Mouse (Mus musculus) left cerebral cortex, postnatal 14 days (tissue): ENCODE results near the gene Smoc1. TPM values are rescaled to one million over a fixed set of nuclear protein-coding genes. Genes with fewer than 3 reads are reported as not detected.

Experiments used
- DNase-seq, 2 experiments: peaks; one replicate each; pipeline ENCODE4 v3.0.0; 2021 to 2022; ENCODE audit warnings: low spot score in 2 of 2, mixed read lengths in 1 of 2
- intact Hi-C: fragments of 180-260 bp; cut with DNase I; formaldehyde crosslinking; loops from one replicate; pipeline ENCODE4 v1.15.1; 2025
- total RNA-seq, 2 experiments: library from RNA; stranded (reverse); gene quantifications; 2 replicates each; pipeline ENCODE4 v1.2.3; 2021

The Smoc1 gene
- total RNA-seq, 2 experiments from 2014 or later, result 6.3 to 9.0 TPM

DNA sequence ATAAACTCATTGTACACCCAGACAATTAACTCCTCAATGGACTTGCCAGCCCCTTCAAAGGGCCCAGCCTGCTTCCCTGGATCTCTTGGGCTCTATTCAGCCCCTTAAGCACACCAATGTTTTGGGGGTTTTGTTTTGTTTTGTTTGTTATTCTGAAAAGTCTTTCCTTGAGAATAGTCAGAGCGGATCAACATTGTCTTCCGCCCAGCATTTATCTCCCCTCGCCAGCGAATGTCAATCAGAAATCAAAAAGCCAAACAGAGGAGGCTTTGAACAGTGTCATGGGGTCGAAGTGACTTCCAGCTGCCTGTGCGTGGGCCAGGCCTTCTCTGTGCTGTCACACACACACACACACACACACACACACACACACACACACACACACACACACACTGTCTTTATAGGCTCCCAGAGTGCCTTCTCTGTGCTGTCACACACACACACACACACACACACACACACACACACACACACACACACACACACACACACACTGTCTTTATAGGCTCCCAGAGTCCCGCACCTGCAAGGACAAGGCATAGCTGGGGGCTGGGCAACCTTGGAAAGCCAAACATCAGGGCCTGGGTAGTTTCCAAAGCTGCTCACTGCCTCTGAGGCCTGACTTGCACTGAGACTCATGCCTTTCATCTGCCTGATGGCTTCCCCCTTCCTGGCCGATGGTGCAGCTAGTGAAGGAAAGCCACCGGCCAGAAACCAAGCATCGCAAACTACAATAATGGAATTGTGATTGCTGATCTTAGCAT, 120.0 kb downstream of the Smoc1 start:
- intact Hi-C loops, result loop anchor here (10.0 kb wide), 1 partner anchor 112 kb away; no protein-coding TSS in a partner anchor
- peak in 1 of 2 experiments; percentile 23 for DNase-seq

DNA sequence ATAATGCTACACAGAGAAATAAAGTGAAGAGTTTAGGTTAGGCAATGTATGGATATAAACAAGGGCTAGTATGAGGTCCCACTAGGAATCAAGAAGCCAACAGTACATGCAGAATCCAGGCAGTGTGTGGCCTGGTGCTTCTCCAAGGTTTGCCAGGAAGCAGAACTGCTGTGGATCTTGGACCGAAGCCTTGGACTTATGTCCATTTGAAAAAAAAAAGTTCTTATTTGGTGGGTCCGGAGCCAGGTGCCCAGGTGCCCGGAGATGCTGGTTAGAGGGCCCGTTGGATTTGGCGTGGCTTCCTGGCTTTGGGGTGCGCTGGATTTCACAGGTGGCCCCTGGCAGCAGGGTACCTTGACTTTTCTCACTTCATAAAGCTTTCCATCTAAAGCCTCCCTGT, 121.3 kb downstream of the Smoc1 start:
- intact Hi-C loops, result loop anchor here (10.0 kb wide), 1 partner anchor 113 kb away; no protein-coding TSS in a partner anchor
- DNase-seq, result no peak

DNA sequence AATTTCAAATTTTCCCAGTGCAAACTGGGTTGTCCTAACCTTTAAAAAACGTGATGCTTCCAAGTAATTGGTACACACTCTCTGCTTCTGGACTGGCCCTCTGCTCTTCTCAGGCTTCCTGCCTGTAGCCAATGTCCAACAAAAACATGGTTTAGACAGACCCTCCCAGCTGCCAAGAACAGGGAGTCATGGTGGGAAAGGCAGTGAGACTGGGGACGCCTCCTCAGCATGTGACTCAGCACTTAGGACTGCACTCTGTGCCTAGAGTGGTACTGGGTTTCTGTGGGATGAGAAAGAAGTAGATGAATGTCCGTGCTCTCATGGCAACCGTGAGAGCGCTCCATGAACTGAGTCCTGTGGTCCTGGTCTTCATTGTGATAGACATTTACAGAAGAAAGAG, 124.3 kb downstream of the Smoc1 start:
- no peak for DNase-seq
- intact Hi-C loops, result no loop called here

DNA sequence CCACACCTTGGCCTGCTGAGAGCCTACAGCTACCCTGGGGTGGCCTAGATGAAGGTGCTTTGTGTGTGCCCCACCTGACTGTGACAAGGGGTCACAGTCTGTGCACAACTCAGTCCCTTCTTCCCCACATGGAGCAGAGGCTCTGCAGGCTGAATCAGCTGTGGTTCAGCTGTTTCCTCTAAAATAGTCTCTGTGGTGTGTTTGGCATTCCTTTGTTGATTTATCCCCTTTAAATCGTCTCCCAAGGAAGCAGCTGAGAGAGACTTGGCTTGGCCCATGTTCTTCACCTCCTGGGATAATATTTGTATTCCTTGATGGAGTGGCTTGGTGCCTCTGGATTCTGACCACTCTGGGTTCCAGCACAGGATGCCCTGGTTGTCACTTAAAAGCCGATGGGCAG, 125.5 kb downstream of the Smoc1 start:
- DNase-seq, result no peak
- intact Hi-C loops, result no loop called here

DNA sequence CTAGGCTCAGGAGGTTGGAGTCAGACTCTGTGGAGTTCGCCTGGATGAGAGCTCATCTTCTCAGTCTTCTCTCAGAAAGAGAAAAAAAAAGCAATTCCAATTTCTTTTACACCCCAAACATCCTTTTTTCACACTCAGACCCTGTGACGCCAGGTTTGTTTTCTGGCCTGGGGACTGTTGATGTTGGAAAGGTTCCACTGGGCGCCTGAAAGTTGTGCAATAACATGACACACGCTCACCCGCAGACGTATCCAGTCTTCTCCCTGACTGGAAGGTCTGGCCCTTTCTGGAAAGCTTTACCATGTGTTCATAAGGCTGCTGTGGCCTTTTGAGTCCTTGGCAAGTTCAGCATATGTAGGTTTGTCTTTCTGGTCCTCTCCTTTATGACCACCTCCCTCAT, 129.1 kb downstream of the Smoc1 start:
- intact Hi-C loops, result no loop called here

DNA sequence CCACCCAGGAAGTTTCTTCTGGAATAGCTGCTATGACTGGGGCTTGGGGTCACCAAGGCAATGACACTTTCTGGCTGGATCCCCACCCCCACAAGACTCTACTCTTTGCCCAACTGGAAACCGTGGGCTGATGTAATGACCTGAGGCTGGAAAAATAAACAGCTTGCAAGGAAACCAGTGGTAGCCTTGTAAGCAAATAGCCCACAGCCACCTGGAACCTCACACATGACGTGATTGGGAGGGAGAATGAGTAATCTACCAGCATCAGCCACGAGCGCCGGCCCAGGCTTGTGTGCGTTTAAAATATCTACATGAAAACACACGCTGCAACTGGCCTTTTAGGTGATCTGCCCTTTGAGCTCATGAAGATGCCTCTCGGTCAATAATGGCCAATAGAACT, 130.2 kb downstream of the Smoc1 start:
- intact Hi-C loops, result no loop called here
- no peak for DNase-seq

More for the DNA sequence above, 129.1 kb downstream of the Smoc1 start:
- DNase-seq, result no peak

DNA sequence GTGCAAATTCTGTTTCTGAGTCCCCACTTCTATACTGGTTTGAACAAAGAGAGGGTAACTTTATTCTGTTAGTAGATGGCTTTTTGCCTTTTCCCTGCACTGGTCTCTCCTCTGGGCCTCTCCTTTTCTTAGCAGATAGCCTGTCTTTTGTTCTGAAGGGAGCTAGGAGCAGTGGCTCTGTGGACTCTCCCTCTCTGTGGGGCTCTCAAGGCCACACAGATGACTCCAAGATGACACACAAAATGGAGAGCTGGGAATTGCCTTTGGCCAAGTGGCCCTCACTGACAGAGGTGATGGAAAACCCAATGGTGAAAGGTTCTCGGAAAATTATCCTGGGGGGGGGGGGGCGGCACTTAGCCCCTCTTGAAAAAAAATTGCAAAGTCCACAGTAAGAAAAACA, 133.3 kb downstream of the Smoc1 start:
- intact Hi-C loops, result no loop called here
- no peak for DNase-seq

DNA sequence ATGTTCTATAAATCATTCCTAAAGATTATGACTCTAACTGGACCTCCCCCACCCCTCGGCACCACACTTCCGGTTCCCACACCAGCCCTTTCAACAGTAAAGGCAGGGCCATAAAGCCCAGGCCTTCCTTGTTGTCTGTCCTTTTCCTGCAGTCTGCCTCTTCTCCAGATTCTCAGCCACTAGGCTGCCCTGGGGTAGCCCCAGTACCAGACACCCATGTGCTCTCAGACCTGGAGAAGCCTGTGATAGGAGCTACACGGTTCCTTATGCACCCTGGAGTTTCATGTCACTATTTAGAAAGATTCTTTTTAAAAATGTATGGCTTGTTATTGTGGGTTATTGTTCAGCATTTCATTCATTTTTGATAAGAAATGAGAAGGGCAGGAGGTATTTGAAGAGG, 133.8 kb downstream of the Smoc1 start:
- intact Hi-C loops, result no loop called here
- no peak for DNase-seq

DNA sequence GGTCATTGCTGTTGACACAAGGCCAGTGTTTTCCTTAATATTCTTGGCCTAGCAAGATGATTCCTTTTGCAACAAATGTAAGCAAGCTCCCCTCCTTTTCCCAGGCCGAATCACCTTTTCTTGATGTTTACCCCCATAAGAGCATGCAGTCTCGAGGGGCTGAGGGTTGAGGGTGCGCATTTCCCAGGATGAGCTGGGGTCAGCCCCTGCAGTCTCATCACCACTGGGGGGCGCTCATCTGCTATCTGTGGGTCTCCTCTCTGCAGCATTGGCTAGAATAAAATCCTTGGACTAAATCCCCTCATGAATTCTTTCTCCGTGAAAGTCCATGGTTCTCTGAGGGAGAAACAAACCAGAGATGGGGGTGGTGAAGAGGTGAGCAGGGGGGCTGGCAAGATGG, 134.2 kb downstream of the Smoc1 start:
- DNase-seq, result peak in 1 of 2 experiments; percentile 49
- intact Hi-C loops, result no loop called here

DNA sequence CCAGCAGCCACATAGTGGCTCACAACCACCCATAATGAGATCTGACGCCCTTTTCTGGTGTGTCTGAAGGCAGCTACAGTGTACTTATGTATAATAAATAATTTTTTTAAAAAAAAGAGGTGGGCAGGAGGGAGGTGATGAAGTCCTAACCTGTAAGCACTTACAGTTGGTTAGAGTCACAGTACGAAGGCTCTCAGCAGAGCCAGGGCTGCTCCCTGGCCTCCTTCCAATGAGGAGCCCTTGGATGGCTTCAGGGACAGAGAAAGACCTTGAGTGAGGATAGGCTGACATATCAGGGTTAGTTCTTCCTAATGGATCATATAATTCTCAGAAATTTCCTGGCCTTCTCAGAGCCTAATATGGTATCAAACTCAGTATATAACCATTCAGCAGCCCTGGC, 134.7 kb downstream of the Smoc1 start:
- intact Hi-C loops, result no loop called here
- no peak for DNase-seq

DNA sequence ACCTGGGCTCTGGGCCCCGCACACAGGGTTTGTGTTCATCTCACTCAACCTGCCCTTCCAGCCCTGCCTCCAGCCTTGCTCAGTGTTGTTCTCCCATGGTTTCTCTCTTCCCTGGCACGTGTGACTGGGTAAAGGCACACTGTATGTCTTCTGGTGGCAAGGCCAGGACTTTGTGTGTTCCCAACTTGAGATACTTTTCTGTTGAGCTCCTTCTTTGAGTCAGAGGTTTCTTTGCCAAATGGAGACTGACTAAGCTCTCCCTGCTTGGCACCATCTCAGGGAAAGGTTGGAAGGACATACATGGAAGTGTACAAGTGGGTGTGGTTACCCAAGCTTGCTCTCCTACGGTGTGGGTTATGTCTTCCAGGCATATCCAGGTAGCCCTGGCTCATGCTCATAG, 136.5 kb downstream of the Smoc1 start:
- intact Hi-C loops, result no loop called here
- DNase-seq, result no peak

DNA sequence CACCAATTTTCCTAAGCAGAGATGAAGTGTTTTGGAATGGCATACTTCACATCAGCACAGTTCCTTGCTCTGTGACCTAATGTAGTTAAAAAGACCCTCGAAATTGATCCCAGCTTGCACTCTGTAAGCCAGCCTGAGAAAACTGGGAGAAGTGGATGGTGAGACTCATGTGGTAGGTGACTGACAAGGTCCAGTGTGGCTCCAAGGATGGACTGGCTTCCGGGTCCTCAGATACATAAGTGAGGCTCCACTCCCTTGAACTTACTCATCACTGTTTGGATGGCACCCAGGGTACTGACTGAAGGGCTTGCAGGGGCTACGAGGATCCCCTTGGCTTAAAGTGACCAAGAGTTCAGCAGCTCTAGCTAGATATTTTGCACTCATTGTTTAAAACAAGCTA, 137.0 kb downstream of the Smoc1 start:
- intact Hi-C loops, result no loop called here
- no peak for DNase-seq

DNA sequence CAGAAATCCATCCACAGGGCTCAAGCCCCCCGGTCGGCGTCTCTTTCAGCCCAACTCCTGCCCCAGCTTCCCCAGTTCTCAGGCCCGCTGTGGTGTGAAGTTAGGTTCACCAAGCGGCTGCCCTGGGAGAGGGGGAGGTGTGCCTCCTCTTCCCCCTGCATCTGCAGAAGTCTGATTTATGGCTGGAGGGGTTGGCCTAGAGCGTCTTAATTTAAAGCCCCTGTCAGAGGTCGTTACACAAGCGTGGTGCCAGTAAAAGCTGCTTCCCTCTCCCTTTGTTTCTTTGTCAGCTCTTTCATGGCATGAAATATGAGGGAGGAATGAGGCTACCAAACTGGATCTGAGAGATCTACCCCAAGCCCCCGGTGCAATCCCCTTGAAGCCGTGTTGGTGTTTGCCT, 139.5 kb downstream of the Smoc1 start:
- intact Hi-C loops, result no loop called here
- no peak for DNase-seq

DNA sequence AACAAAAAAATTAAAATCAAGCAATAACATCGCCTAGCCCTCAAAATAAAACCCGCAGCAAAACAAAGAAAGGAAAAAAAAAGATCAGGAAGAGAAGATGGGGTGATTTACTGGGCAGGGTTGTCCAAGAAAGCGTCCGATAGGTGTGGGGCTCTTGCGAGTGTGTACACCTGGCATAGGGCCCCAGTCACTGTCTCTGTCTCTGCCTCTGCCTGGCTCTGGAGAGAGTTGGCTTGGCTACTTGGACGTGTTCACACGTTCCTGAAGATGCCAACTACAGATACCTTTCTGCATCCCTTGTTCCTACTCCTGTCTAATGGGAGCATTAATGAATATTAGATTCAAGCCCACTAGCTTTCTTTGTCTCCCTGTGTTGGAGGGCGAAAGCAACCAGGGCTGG, 140.0 kb downstream of the Smoc1 start:
- no peak for DNase-seq
- intact Hi-C loops, result no loop called here

DNA sequence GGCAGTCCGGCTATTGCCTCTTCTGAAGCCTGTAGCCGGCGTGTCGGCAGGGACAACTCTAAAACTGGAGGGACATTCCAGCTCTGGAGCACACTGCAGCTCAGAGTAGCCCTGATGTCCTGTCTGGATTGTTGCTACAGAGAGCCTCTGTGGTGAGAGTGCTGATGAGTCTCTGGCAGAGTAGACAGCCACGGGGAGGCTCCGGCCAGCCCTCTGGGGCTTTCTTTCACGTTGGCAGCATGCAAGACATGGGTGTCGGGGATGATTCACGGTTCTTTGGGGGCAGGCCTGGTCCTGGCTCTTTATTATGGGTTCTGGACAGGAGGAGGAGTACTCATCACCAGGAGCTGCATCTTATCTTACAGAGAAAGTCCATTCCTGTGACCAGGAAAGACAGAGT, 140.5 kb downstream of the Smoc1 start:
- intact Hi-C loops, result no loop called here

DNA sequence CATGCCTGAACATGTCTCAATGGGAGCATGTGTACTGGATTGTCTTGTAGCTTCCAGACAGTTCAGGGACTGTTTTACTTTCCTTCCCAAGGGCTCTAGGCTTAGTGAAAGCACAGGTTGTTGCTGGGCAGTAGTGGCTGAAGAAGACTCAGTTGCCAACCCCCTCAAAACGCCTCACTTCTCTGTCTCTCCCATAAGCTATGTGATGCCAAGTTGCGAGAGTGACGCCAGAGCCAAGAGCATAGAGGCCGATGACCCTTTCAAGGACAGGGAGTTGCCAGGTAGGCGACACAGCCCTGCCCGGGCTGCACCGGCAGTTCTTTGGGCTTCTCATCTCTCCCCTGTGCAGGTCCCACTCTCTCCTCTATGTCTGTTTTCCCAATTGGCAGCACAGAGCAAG, 141.4 kb downstream of the Smoc1 start:
- intact Hi-C loops, result no loop called here
- DNase-seq, result no peak

More for the DNA sequence above, 140.5 kb downstream of the Smoc1 start:
- DNase-seq, result no peak

DNA sequence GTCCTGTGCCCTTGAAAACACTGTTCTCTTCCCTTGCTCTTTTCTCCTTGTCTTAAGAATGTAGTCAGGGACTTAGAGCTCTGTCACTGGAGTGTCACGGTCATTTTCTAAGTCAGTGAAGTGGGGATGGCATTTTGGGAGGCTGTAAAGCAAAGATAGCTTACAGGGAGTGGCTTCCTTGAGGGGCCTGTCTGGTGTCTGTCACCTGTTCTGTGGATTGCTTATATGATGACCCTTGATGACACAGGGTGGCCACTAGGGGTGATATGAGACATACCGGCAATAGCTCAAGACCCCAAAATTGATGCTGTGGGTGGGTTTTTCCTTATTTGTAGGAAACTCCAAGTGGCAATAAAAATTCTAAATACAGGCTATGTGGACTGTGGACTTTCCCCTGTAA, 141.9 kb downstream of the Smoc1 start:
- intact Hi-C loops, result no loop called here
- DNase-seq, result no peak

DNA sequence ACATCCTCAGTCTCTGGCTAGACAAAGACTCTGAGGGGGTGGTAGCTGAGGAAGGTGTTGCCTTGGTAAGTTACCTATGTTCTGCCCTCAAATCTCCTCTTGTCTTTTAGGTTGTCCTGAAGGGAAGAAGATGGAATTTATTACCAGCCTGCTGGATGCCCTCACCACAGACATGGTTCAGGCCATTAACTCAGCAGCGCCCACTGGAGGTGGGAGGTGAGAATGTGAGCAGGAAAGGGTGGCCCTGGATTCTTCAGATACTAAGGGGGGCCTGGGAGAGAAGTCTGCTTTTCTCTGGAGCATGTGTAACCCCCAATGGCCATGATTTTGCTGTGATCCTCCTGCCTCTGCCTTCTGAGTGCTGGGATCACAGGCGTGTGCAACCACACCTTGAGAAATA, 143.5 kb downstream of the Smoc1 start:
- DNase-seq, result no peak
- intact Hi-C loops, result no loop called here

DNA sequence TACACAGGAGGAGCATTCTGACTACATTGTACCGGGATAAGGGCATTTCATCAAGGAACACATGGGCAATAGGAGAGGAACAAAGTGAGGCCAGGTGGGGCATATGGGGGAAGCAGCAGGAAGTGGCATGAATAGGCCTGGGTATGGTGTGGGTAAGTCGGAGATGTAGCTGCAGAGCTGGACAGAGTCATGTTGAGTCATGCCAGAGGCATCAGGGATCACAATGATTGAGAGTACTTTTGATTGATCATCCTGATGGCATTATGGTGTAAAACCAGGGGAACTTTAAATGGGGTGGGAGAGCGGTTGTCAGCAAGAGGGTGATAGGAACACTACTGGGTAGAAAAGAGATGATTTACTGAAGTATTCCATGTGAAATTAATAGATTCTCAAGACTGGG, 146.4 kb downstream of the Smoc1 start:
- no peak for DNase-seq
- intact Hi-C loops, result no loop called here

DNA sequence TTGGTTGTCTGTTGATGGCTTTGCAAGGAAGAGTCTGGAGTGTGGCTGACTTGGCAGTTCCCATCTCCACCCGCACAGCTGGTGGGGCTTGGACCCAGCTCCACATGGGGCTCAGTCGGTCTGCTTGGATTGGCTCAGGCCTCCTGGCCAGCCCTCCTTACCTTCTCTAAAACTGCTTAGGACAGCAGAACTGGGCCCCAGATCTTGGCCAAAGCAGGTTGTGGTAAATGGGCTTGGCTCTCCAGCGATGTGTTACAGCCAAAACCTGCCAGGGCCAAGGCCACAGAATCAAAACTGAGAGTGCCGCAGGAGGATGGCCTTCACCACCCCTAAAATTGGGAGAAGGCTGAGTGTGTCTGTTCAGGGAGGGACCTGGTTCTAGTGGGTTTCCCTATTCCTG, 147.3 kb downstream of the Smoc1 start:
- no peak for DNase-seq
- intact Hi-C loops, result no loop called here

DNA sequence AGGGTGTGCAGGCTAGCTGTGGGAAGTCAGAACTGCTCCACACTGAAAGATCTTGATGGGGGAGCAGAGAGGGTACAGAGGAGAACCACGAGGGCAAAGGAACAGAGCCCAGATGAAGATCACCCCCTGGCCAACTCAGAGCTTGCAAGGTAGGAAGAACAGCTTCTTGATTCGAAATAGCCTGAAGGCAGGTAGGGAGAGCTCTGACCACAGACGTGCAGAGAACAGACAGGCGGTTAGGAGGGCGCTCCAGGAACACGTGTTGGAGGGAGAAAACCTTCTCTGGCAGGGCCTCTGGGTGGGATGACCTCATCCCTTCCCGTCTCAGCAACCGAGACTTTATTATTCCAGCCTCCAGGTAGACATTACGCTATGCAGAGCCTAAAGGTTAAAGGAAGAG, 148.6 kb downstream of the Smoc1 start:
- intact Hi-C loops, result no loop called here

DNA sequence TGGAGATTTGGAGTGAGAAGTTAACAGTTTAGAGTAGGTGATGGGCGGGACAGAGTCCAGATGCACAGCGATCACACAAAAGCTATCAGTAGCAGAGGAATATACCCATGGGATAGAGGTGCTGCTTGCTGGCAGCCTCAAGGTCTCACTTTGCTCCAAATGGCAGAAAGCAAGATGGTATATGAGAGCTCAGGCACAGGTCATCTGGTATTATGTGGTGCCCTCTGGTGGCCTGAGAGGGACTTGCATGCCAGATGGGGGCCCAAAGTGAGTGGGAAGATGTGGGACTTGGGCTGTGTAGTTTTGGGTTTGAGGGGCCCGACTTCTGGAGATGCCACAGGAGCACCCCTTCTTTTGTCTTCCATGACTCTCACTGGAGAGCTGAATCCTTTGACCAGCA, 155.5 kb downstream of the Smoc1 start:
- DNase-seq, result peak; percentile 34 to 60
- intact Hi-C loops, result loop anchor here (1.0 kb wide), 1 partner anchor 200 kb away; no protein-coding TSS in a partner anchor

More for the DNA sequence above, 148.6 kb downstream of the Smoc1 start:
- DNase-seq, result no peak
